Mouse (Mus musculus): ENCODE results near the gene Twf1. TPM values are rescaled to one million over a fixed set of nuclear protein-coding genes. Genes with fewer than 3 reads are reported as not detected.
A peak's percentile ranks its signal among the peaks of the same experiment; 100 is the strongest.

Twf1 gene
- total and polyA plus RNA-seq, 3 experiments: 26.4 to 64.1 (median 37.1) TPM

- TF ChIP-seq GATA1 (IDR thresholded peaks at IDR 0.05; ENCODE audit: low read depth, low read length) (peak; percentile 3; the same call in 1 of the 2 replicates), SMC3 (IDR thresholded peaks at IDR 0.05; ENCODE audit: low read depth, low read length) (peak; percentile 87), MYC (IDR thresholded peaks at IDR 0.05; ENCODE audit: low read depth, low read length) (0 out of 2 replicates have a peak, but pooled peaks have one; percentile 30), CTCF (IDR thresholded peaks at IDR 0.05 in 2 of 3, conservative IDR thresholded peaks at IDR 0.05 in 1 of 3; ENCODE audit: control insufficient read depth in 1 of 3, insufficient read depth in 1 of 3, low read depth in 2 of 3, low read length in 3 of 3, poor library complexity in 1 of 3, severe bottlenecking in 1 of 3) (peak; percentile 57 to 89 (median 86)), GABPA (IDR thresholded peaks at IDR 0.05; ENCODE audit: low read depth, low read length) (no peak), RAD21 (IDR thresholded peaks at IDR 0.05; ENCODE audit: low read depth, low read length) (peak; percentile 81), BHLHE40 (IDR thresholded peaks at IDR 0.05; ENCODE audit: borderline replicate concordance, low read depth, low read length) (no peak), RCOR1 (IDR thresholded peaks at IDR 0.05; ENCODE audit: low read depth, low read length) (no peak), ZKSCAN1 (IDR thresholded peaks at IDR 0.05; ENCODE audit: low read depth, low read length) (no peak), SIN3A (IDR thresholded peaks at IDR 0.05; ENCODE audit: low read length) (peak; percentile 59; the same call in 1 of the 2 replicates), HCFC1 (IDR thresholded peaks at IDR 0.05; ENCODE audit: low read depth, low read length) (0 out of 2 replicates have a peak, but pooled peaks have one; percentile 33), TCF12 (IDR thresholded peaks at IDR 0.05; ENCODE audit: low read depth, low read length) (0 out of 2 replicates have a peak, but pooled peaks have one; percentile 35), ZC3H11A (IDR thresholded peaks at IDR 0.05; ENCODE audit: low read depth, low read length) (peak; percentile 53), ETS1 (IDR thresholded peaks at IDR 0.05; ENCODE audit: low read depth, low read length) (0 out of 2 replicates have a peak, but pooled peaks have one; percentile 30), POLR2AphosphoS5 (IDR thresholded peaks at IDR 0.05; ENCODE audit: borderline replicate concordance, low read depth, low read length) (no peak), MXI1 (IDR thresholded peaks at IDR 0.05; ENCODE audit: low read depth, low read length) (no peak), EP300 (IDR thresholded peaks at IDR 0.05; ENCODE audit: low read depth in 1 of 2, low read length in 2 of 2) (peak in 1 of 2 experiments; percentile 22; a peak in 1 of 4 replicates), KAT2A (conservative IDR thresholded peaks at IDR 0.05; ENCODE audit: low read depth, low read length) (no peak)
Observed at GRCm38 (mm10) chr15:94601339-94601738, 11.7 kb upstream of the Twf1 start (continued).

- no peak for TF ChIP-seq CHD2 (IDR thresholded peaks at IDR 0.05; ENCODE audit: low read length)
- TF ChIP-seq ETS1 (IDR thresholded peaks at IDR 0.05; ENCODE audit: low read depth, low read length): 0 out of 2 replicates have a peak, but pooled peaks have one; percentile 7
- no peak for TF ChIP-seq TBP (IDR thresholded peaks at IDR 0.05; ENCODE audit: low read depth, low read length)
- TF ChIP-seq ZMIZ1 (IDR thresholded peaks at IDR 0.05; ENCODE audit: low read depth, low read length): no peak
- Histone ChIP-seq H3K27me3 (ENCODE audit: control insufficient read depth in 1 of 2, insufficient read depth in 2 of 2, low read length in 2 of 2) (no peaks in the 10 kb centered on the region), H3K79me2 (ENCODE audit: control insufficient read depth, insufficient read depth, low read length, poor library complexity) (no peaks in the 10 kb centered on the region), H3K4me3 (ENCODE audit: control insufficient read depth in 1 of 2, insufficient read depth in 1 of 2, low read depth in 2 of 2, low read length in 2 of 2) (peak overlapping the region; percentile 40 to 52), H3K4me1 (ENCODE audit: control insufficient read depth in 1 of 2, insufficient read depth in 2 of 2, low read length in 2 of 2) (peaks cover 3 to 8% of the 10 kb centered on the region in 2 experiments; a peak in 2 of 4 replicates), H3K36me3 (ENCODE audit: control insufficient read depth in 1 of 2, insufficient read depth in 2 of 2, low read length in 2 of 2) (peaks cover 0 to 15% of the 10 kb centered on the region in 2 experiments; a peak in 2 of 4 replicates), H3K27ac (ENCODE audit: control insufficient read depth, low read depth, low read length) (no peak overlapping the region), H3K9ac (ENCODE audit: control insufficient read depth, low read depth, low read length, poor library complexity, severe bottlenecking) (peak overlapping the region; percentile 22; the same call in 1 of the 2 replicates), H3K9me3 (replicated peaks; ENCODE audit: insufficient read depth, low read length) (no peaks in the 10 kb centered on the region)
- DNase-seq (ENCODE audit: low read depth, low spot score): no peak
Observed at GRCm38 (mm10) chr15:94600145-94600707, 10.5 kb upstream of the Twf1 start.

Data from MEL (cell line).